Mouse (Mus musculus) kidney, postnatal 0 days (tissue): ENCODE measurements around the gene Sh3glb2. TPM values are rescaled to one million over a fixed set of nuclear protein-coding genes. Genes with fewer than 3 reads are reported as not detected.

Source experiments
- ATAC-seq: fragments of 200-750 bp; cut with Nextera tagmentation; replicated peaks from 2 replicates; pipeline ENCODE4 v1.8.0; 2017; ENCODE audit warnings: low read depth, moderate number of reproducible peaks, moderate TSS enrichment, moderate library complexity; ENCODE audit not compliant: low FRiP score
- DNase-seq: peaks from one replicate; pipeline ENCODE4 v3.0.0-alpha.2; 2016; ENCODE audit warnings: low spot score
- H3K27ac ChIP-seq: fragments of 300-500 bp; sonication (generic); 2 replicates; pipeline ENCODE4 v1.5.1; 2014; ENCODE audit warnings: mild to moderate bottlenecking
- H3K27me3 ChIP-seq: fragments of 300-500 bp; sonication (generic); 2 replicates; pipeline ENCODE4 v1.6.1; 2014; ENCODE audit warnings: low read length, mixed read lengths; ENCODE audit not compliant: insufficient read depth
- H3K36me3 ChIP-seq: fragments of 300-500 bp; sonication (generic); 2 replicates; pipeline ENCODE4 v1.6.1; 2014; ENCODE audit warnings: low read length, mixed read lengths; ENCODE audit not compliant: insufficient read depth
- H3K4me1 ChIP-seq: fragments of 300-500 bp; sonication (generic); replicated peaks from 2 replicates; pipeline ENCODE4 v1.6.1; 2014; ENCODE audit warnings: antibody characterized with exemption, low read length, mixed read lengths; ENCODE audit not compliant: insufficient read depth
- H3K4me2 ChIP-seq: fragments of 300-500 bp; sonication (generic); 2 replicates; pipeline ENCODE4 v1.6.1; 2014; ENCODE audit warnings: mild to moderate bottlenecking, low read length, moderate library complexity, mixed read lengths
- H3K4me3 ChIP-seq: fragments of 300-500 bp; sonication (generic); replicated peaks from 2 replicates; pipeline ENCODE4 v1.5.1; 2014; ENCODE audit warnings: low read depth, low read length
- H3K9ac ChIP-seq: fragments of 300-500 bp; sonication (generic); 2 replicates; pipeline ENCODE4 v1.6.1; 2014; ENCODE audit warnings: low read depth, low read length
- H3K9me3 ChIP-seq: fragments of 300-500 bp; sonication (generic); replicated peaks from 2 replicates; pipeline ENCODE4 v1.6.1; 2016; ENCODE audit warnings: low read length, inconsistent platforms, mixed read lengths
- CTCF ChIP-seq: IDR thresholded peaks from 2 replicates; pipeline ENCODE4 v1.5.1; 2016; ENCODE audit warnings: antibody characterized with exemption, low read depth, mild to moderate bottlenecking, moderate library complexity
- whole genome bisulfite sequencing: fragments of 180-500 bp; shearing (Covaris S2); extraction: QIAGEN DNeasy Blood & Tissue Kit; methylation state at CpG from one replicate; pipeline ENCODE4 v1.1.7; 2014; 5-methylcytosine and 5-hydroxymethylcytosine counted together
- polyA plus RNA-seq: library from polyadenylated mRNA; unstranded; fragments of >200 nt; fragmentation: Nextera tagmentation; extraction: Ambion mirVana; gene quantifications from 2 replicates; pipeline ENCODE4 v1.2.1, GENCODE M21; 2015

Gene Sh3glb2
- polyA plus RNA-seq, 1 experiment from 2014 or later = 65.1 TPM

- H3K27me3 ChIP-seq = no peaks in the 10 kb centered on the region
- H3K9me3 ChIP-seq = no peaks in the 10 kb centered on the region
- H3K4me3 ChIP-seq = peak overlapping the region; percentile 56
- H3K4me1 ChIP-seq = no peaks in the 10 kb centered on the region; the same call in 1 of the 2 replicates
- peaks cover 19% of the 10 kb centered on the region for H3K36me3 ChIP-seq
- peak overlapping the region; percentile 61; the same call in 1 of the 2 replicates for H3K27ac ChIP-seq
- peak overlapping the region; percentile 85 for H3K4me2 ChIP-seq
- peak overlapping the region; percentile 57; the same call in 1 of the 2 replicates for H3K9ac ChIP-seq
- WGBS = 47% methylated on average over 1 of the region's 1 CpGs
- TF ChIP-seq CTCF = no peak
- no peak for DNase-seq
- no peak for ATAC-seq
These were observed 34.2 kb upstream of the Sh3glb2 start for GRCm38 (mm10) chr2:30393370-30393656.

GRCm38 (mm10) chr2:30392577-30393369, 33.6 kb upstream of the Sh3glb2 start:
- under 1% methylated on average over 44 of the region's 54 CpGs for WGBS
- H3K9ac ChIP-seq = peak overlapping the region; percentile 57
- peak; percentile 81 for DNase-seq
- H3K4me3 ChIP-seq = peak overlapping the region; percentile 56
- no peaks in the 10 kb centered on the region for H3K9me3 ChIP-seq
- no peaks in the 10 kb centered on the region for H3K27me3 ChIP-seq
- H3K4me2 ChIP-seq = peak overlapping the region; percentile 85
- H3K36me3 ChIP-seq = peaks cover 15% of the 10 kb centered on the region
- no peaks in the 10 kb centered on the region; the same call in 1 of the 2 replicates for H3K4me1 ChIP-seq
- H3K27ac ChIP-seq = peak overlapping the region; percentile 61
- TF ChIP-seq CTCF = no peak
- peak; percentile 69 for ATAC-seq

- peak; percentile 98 for ATAC-seq
These were observed 33.0 kb upstream of the Sh3glb2 start, which contains the start of gene Dolpp1 for GRCm38 (mm10) chr2:30392114-30392576. Gene Dolpp1 (plus strand): TSS chr2:30392254.

GRCm38 (mm10) chr2:30389000-30389399, 29.9 kb upstream of the Sh3glb2 start:
- 87% methylated on average over 2 of the region's 2 CpGs for WGBS
- peak; percentile 30; the same call in 1 of the 2 replicates for TF ChIP-seq CTCF
- Histone ChIP-seq H3K4me2 (no peak overlapping the region), H3K27me3 (no peaks in the 10 kb centered on the region), H3K4me1 (no peaks in the 10 kb centered on the region; the same call in 1 of the 2 replicates), H3K27ac (no peak overlapping the region), H3K9ac (no peak overlapping the region), H3K9me3 (no peaks in the 10 kb centered on the region), H3K4me3 (no peak overlapping the region), H3K36me3 (0 out of 2 replicates have a peak, but pooled peaks cover 5% of the 10 kb centered on the region)
- no peak for ATAC-seq
- DNase-seq = no peak

More at GRCm38 (mm10) chr2:30392114-30392576, 33.0 kb upstream of the Sh3glb2 start, which contains the start of gene Dolpp1:
- Histone ChIP-seq H3K9me3 (no peaks in the 10 kb centered on the region), H3K4me3 (peak within 1 kb of the TSS; percentile 56), H3K36me3 (peaks cover 9% of the 10 kb centered on the region), H3K4me2 (peak within 1 kb of the TSS; percentile 85), H3K9ac (peak within 1 kb of the TSS; percentile 57), H3K27ac (peak within 1 kb of the TSS; percentile 61), H3K27me3 (no peaks in the 10 kb centered on the region), H3K4me1 (no peaks in the 10 kb centered on the region; the same call in 1 of the 2 replicates)
- no peak for TF ChIP-seq CTCF
- peak; percentile 99 for DNase-seq
- 0% methylated on average over 40 of the region's 40 CpGs for WGBS

GRCm38 (mm10) chr2:30386913-30387312, 27.8 kb upstream of the Sh3glb2 start:
- H3K36me3 ChIP-seq = peaks cover 21% of the 10 kb centered on the region; the same call in 1 of the 2 replicates
- H3K4me1 ChIP-seq = no peaks in the 10 kb centered on the region
- no peak overlapping the region for H3K4me3 ChIP-seq
- WGBS = 83% methylated on average over 9 of the region's 9 CpGs
- ATAC-seq (no peak), DNase-seq (no peak)
- TF ChIP-seq CTCF = no peak
- H3K27ac ChIP-seq = no peak overlapping the region
- H3K27me3 ChIP-seq = no peaks in the 10 kb centered on the region
- no peak overlapping the region for H3K4me2 ChIP-seq
- no peak overlapping the region for H3K9ac ChIP-seq
- no peaks in the 10 kb centered on the region for H3K9me3 ChIP-seq

- DNase-seq (no peak), ATAC-seq (no peak)
- Histone ChIP-seq H3K4me1 (no peaks in the 10 kb centered on the region), H3K27ac (no peak overlapping the region), H3K9ac (no peak overlapping the region), H3K36me3 (peaks cover 32% of the 10 kb centered on the region; the same call in 1 of the 2 replicates), H3K4me2 (no peak overlapping the region), H3K27me3 (no peaks in the 10 kb centered on the region), H3K4me3 (no peak overlapping the region), H3K9me3 (no peaks in the 10 kb centered on the region)
- WGBS = 83% methylated on average over 4 of the region's 4 CpGs
- no peak for TF ChIP-seq CTCF
These were observed 26.5 kb upstream of the Sh3glb2 start for GRCm38 (mm10) chr2:30385591-30385990.
